Mouse (Mus musculus): ENCODE results near the gene Glrx. TPM values are rescaled to one million over a fixed set of nuclear protein-coding genes. Genes with fewer than 3 reads are reported as not detected.

Gene Glrx
- polyA plus RNA-seq, 1 experiment from 2014 or later, result 72.1 TPM

GRCm38 (mm10) chr13:75835461-75835860 lies 4.2 kb upstream of the Glrx start:
- Histone ChIP-seq H3K4me3 (replicated peaks; ENCODE audit: low read depth, low read length) (no peak overlapping the region), H3K27me3 (ENCODE audit: insufficient read depth, low read length) (no peaks in the 10 kb centered on the region), H3K36me3 (ENCODE audit: insufficient read depth, low read length) (no peaks in the 10 kb centered on the region), H3K4me2 (ENCODE audit: low read length) (no peak overlapping the region), H3K9me3 (replicated peaks; ENCODE audit: low read length) (no peaks in the 10 kb centered on the region), H3K4me1 (replicated peaks; ENCODE audit: insufficient read depth, low read length) (no peaks in the 10 kb centered on the region; the same call in 1 of the 2 replicates), H3K9ac (ENCODE audit: low read depth, low read length) (no peak overlapping the region), H3K27ac (no peak overlapping the region)
- ATAC-seq (replicated peaks; ENCODE audit: low FRiP score, low read depth) (no peak), DNase-seq (ENCODE audit: low spot score) (no peak)
- no peak for TF ChIP-seq CTCF (IDR thresholded peaks at IDR 0.05; ENCODE audit: low read depth)
- WGBS, result 70% methylated on average over 2 of the region's 2 CpGs

- Histone ChIP-seq H3K9me3 (replicated peaks; ENCODE audit: low read length) (no peaks in the 10 kb centered on the region), H3K9ac (ENCODE audit: low read depth, low read length) (no peak overlapping the region), H3K27ac (no peak overlapping the region), H3K4me3 (replicated peaks; ENCODE audit: low read depth, low read length) (no peak overlapping the region), H3K27me3 (ENCODE audit: insufficient read depth, low read length) (no peaks in the 10 kb centered on the region), H3K4me2 (ENCODE audit: low read length) (no peak overlapping the region), H3K4me1 (replicated peaks; ENCODE audit: insufficient read depth, low read length) (peaks cover 9% of the 10 kb centered on the region), H3K36me3 (ENCODE audit: insufficient read depth, low read length) (no peaks in the 10 kb centered on the region)
- WGBS, result 91% methylated on average over 4 of the region's 4 CpGs
- no peak for TF ChIP-seq CTCF (IDR thresholded peaks at IDR 0.05; ENCODE audit: low read depth)
- no peak for ATAC-seq (replicated peaks; ENCODE audit: low FRiP score, low read depth)
- DNase-seq (ENCODE audit: low spot score), result no peak
Measured at GRCm38 (mm10) chr13:75838506-75838905, 1.2 kb upstream of the Glrx start.

- Histone ChIP-seq H3K27me3 (ENCODE audit: insufficient read depth, low read length) (no peaks in the 10 kb centered on the region), H3K4me2 (ENCODE audit: low read length) (peak overlapping the region; percentile 59), H3K36me3 (ENCODE audit: insufficient read depth, low read length) (no peaks in the 10 kb centered on the region), H3K4me1 (replicated peaks; ENCODE audit: insufficient read depth, low read length) (peaks cover 9% of the 10 kb centered on the region), H3K4me3 (replicated peaks; ENCODE audit: low read depth, low read length) (peak overlapping the region; percentile 53), H3K9ac (ENCODE audit: low read depth, low read length) (peak overlapping the region; percentile 56; the same call in 1 of the 2 replicates), H3K27ac (peak overlapping the region; percentile 86; the same call in 1 of the 2 replicates), H3K9me3 (replicated peaks; ENCODE audit: low read length) (no peaks in the 10 kb centered on the region)
- WGBS, result 42% methylated on average over 6 of the region's 6 CpGs
- DNase-seq (ENCODE audit: low spot score) (no peak), ATAC-seq (replicated peaks; ENCODE audit: low FRiP score, low read depth) (no peak)
- no peak for TF ChIP-seq CTCF (IDR thresholded peaks at IDR 0.05; ENCODE audit: low read depth)
Measured at GRCm38 (mm10) chr13:75840752-75841285, 1.2 kb downstream of the Glrx start.

- no peaks in the 10 kb centered on the region for H3K36me3 ChIP-seq (ENCODE audit: insufficient read depth, low read length)
- DNase-seq (ENCODE audit: low spot score) (no peak), ATAC-seq (replicated peaks; ENCODE audit: low FRiP score, low read depth) (no peak)
- peak overlapping the region; percentile 59; the same call in 1 of the 2 replicates for H3K4me2 ChIP-seq (ENCODE audit: low read length)
- 63% methylated on average over 3 of the region's 3 CpGs for whole genome bisulfite sequencing
- no peak overlapping the region for H3K27ac ChIP-seq
- H3K4me3 ChIP-seq (replicated peaks; ENCODE audit: low read depth, low read length), result no peak overlapping the region
- no peak for TF ChIP-seq CTCF (IDR thresholded peaks at IDR 0.05; ENCODE audit: low read depth)
- no peaks in the 10 kb centered on the region for H3K9me3 ChIP-seq (replicated peaks; ENCODE audit: low read length)
- peaks cover 9% of the 10 kb centered on the region for H3K4me1 ChIP-seq (replicated peaks; ENCODE audit: insufficient read depth, low read length)
- H3K27me3 ChIP-seq (ENCODE audit: insufficient read depth, low read length), result no peaks in the 10 kb centered on the region
- H3K9ac ChIP-seq (ENCODE audit: low read depth, low read length), result no peak overlapping the region
Measured at GRCm38 (mm10) chr13:75841950-75842349, 2.3 kb downstream of the Glrx start.

- Histone ChIP-seq H3K4me1 (replicated peaks; ENCODE audit: insufficient read depth, low read length) (peaks cover 9% of the 10 kb centered on the region), H3K27me3 (ENCODE audit: insufficient read depth, low read length) (no peaks in the 10 kb centered on the region), H3K36me3 (ENCODE audit: insufficient read depth, low read length) (no peaks in the 10 kb centered on the region), H3K4me2 (ENCODE audit: low read length) (no peak overlapping the region), H3K9ac (ENCODE audit: low read depth, low read length) (no peak overlapping the region), H3K9me3 (replicated peaks; ENCODE audit: low read length) (no peaks in the 10 kb centered on the region), H3K4me3 (replicated peaks; ENCODE audit: low read depth, low read length) (no peak overlapping the region), H3K27ac (no peak overlapping the region)
- ATAC-seq (replicated peaks; ENCODE audit: low FRiP score, low read depth), result no peak
- no peak for TF ChIP-seq CTCF (IDR thresholded peaks at IDR 0.05; ENCODE audit: low read depth)
- no peak for DNase-seq (ENCODE audit: low spot score)
- WGBS, result 96% methylated on average over 5 of the region's 5 CpGs
Measured at GRCm38 (mm10) chr13:75843331-75843730, 3.7 kb downstream of the Glrx start.

GRCm38 (mm10) chr13:75843993-75844683 lies 4.5 kb downstream of the Glrx start:
- Histone ChIP-seq H3K4me3 (replicated peaks; ENCODE audit: low read depth, low read length) (no peak overlapping the region), H3K9me3 (replicated peaks; ENCODE audit: low read length) (no peaks in the 10 kb centered on the region), H3K27me3 (ENCODE audit: insufficient read depth, low read length) (no peaks in the 10 kb centered on the region), H3K4me1 (replicated peaks; ENCODE audit: insufficient read depth, low read length) (peaks cover 9% of the 10 kb centered on the region), H3K36me3 (ENCODE audit: insufficient read depth, low read length) (no peaks in the 10 kb centered on the region), H3K9ac (ENCODE audit: low read depth, low read length) (no peak overlapping the region), H3K27ac (no peak overlapping the region), H3K4me2 (ENCODE audit: low read length) (no peak overlapping the region)
- ATAC-seq (replicated peaks; ENCODE audit: low FRiP score, low read depth) (no peak), DNase-seq (ENCODE audit: low spot score) (no peak)
- 81% methylated on average over 8 of the region's 8 CpGs for WGBS
- TF ChIP-seq CTCF (IDR thresholded peaks at IDR 0.05; ENCODE audit: low read depth), result no peak
